Mouse (Mus musculus) T-cell, adult 2 months (primary cell): ENCODE data around the gene Armh3.

Experiments
- DNase-seq: peaks from one replicate; pipeline ENCODE4 v3.0.0; 2022; ENCODE audit warnings: low spot score

The Armh3 gene

DNA sequence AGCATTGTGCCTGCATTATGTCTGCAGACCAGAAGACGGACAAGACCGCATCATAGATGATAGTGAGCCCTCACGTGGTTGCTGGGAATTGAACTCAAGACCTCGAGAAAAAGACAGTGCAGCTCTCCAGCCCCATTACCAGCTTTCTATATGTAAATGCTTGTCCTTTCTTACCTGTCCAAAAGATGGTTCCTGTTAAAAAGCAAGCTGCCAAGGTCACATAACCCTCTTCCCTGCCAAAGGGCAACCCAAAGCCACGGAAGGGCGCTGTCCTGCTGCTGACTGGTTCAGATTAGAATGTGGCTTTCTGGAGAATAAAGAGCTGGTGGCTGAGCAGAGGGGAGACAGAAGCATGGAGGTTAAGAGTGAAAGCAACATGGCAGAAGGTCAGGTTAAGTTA is 90.9 kb downstream of the Armh3 start:
- DNase-seq: no peak

DNA sequence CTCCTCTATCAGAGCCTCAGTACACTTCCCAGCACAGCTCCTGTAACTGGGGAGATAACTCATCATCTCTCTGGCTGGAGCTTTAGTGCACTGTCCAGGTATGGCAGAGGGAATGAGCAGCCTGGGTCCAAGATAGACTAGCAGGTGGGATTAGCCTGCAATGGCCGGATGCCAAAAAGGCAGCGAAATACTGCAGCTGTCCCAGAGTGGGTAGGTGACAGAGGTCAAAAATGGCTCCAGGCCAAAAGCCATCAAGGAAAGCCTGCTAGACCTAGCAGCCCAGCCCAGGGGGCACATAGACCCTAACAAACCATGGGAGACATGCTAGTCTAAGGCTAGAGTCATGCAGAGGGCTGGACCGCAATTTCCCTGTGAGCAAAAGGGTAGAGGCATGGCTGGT is 94.4 kb downstream of the Armh3 start:
- DNase-seq: no peak

DNA sequence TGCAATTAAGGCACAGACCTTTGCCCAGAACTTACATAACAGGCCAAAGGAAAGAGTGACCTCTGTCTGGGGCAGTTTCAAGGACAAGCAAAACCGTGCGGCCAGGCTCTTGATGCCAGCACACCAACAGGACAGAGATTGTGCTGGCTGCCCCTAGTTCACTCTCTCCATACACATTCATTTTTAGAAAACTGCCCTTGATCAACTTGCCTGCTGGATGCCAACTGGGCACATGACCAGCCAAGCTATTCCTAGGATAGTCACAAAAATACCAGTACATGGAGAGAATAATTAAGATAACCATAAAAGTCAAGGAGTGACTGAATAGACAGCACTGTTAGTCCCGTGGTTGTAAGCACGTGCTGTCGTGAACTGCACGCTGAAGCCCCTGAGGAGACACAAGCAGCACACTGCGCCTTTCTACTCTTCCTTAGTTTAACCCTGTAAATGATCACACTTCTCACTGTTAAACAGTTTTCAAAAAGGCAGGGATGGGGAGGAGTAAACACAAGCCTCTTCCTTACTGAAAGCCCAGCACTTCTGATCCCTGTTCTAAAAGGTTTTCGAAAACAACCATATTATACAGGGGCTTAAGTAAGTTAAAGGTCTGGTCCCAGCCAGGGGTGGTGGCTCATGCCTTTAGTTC is 95.8 kb downstream of the Armh3 start:
- DNase-seq: no peak

DNA sequence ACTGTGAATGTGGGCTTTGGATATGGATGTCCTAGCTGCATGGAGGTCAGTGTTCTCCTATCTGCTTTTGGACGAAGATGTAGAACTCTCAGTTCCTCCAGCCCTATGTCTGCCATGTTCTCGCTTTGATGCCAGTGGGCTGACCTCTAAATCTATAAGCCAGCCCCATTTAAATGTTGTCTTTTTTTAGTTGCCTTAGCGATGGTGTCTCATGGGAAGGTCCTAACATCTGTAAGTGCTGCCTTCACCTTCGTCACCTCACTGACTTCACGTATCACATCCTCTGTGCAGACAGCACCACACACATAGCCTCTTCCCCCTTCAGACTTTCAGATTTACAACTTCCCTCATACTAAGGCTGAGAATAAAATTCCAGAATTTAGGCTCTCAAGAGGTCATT is 97.5 kb downstream of the Armh3 start:
- no peak for DNase-seq

DNA sequence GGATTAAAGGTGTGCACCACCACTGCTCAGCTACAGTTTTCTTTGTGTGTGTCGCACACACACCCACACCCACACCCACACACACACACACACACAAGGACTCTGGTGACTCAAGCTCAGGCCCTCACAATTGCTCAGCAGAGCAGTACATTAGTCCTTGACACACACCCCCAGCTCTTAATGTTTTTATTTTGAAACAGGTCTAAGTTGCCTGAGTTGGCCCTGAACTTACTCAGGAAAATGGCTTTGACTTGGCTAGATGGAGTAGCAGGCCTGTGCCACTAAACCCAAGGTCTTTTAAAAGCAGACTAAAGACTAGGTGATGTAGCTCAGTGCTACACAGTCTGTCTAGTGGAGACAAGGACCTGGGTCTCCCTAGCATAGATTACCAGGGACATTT is 102.6 kb downstream of the Armh3 start:
- no peak for DNase-seq

DNA sequence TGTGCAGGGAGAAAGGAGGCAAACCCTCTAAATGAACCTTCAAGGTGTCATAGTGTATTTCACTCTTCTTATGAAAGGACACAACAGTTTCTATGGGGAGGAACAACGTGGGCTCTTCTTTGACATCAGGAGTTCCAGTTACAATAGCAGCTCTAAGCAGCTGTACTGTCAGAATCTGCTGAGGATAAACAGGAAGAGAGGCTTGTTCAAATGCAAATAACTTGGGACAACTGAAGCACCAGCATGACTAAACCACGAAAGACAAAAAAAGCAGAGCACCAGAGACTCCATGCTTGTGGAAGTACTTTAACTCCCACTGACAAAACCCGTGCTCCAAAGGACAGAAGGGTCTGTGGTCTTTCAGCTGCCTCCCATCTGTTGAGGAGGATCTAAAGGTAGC is 116.2 kb downstream of the Armh3 start:
- DNase-seq: no peak

DNA sequence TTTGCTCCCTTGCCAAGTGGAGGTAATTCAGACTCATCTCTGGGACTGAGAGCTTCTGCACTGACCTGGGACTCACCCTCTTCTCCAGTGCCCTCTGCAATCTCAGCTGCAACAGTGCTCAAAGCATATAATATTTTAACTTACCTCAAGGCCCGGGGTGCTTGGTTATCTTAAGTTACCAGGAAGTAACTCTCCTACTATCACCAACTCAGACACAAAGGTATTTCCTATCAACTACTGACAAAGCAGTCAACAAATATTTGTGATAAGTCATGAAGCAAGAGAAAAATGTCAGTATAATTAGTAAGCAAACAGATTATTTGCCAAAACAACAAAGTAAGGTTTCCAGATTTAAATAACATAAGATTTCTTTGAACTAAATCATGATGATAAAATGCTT is 125.0 kb downstream of the Armh3 start:
- DNase-seq: no peak

DNA sequence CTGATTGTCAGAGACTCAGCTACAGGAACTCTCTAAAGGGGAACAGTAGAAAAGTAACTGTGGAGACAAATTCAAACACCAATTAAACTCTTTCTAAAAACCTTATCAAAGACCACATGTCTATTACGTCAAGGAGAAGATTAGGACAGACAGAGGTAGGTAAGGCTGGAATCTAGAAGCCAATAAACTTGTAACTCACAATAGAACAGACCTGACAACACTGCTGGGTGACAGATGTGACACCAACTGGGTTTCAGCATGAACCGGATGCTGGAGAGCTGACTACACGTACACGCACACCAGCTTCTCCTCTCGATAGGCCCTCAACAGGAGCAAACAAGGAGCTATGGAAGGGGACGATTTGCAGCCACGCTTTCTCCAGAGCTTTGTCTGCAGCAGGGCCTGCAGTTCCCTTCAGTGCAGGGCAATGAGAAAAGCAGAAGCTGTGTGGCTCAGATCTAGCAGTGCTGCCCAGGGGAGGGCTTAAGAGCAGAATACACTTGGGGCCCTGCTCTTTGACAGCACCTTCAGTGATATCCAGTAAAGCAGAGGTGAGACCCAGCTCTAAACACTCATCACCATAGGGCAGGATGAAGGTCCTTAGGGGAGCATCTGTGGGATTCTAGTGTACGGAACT is 142.9 kb downstream of the Armh3 start:
- no peak for DNase-seq

DNA sequence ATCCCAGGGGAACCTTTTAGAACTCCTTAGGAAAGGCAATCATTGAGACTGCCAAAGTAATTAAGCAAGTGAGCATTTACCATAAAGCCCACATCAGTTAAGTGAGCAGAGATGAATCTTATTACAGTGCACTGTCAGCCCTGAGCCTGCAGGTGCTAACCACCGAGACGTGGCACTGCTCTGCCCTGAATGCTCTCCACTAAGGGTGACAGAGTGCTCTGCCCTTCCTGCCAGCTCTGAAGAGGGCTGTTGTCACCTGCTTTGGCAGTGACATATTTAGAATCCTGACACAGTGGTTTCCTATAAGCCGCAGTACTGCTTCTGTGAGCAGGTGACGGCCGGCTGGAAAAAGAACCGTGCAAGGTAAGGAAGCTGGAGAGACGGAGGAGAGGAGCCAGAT is 143.8 kb downstream of the Armh3 start:
- DNase-seq: peak; percentile 28

DNA sequence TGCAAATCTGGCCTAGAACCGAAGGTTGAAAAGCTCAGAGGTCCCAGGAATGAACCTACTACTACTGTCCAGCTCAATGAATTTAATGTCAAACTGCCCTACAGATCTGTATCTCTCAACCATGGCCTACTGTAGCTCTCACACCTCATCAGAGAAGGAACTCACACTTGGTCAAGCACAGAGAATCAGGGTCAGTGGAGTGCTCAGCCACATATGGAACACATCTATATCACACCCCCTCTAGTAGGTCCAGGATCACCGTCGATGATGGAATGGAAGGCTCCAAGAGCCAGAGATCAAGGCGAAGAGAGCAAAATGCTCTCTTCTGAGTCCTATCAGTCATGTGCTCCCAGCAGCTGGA is 150.6 kb downstream of the Armh3 start:
- no peak for DNase-seq

DNA sequence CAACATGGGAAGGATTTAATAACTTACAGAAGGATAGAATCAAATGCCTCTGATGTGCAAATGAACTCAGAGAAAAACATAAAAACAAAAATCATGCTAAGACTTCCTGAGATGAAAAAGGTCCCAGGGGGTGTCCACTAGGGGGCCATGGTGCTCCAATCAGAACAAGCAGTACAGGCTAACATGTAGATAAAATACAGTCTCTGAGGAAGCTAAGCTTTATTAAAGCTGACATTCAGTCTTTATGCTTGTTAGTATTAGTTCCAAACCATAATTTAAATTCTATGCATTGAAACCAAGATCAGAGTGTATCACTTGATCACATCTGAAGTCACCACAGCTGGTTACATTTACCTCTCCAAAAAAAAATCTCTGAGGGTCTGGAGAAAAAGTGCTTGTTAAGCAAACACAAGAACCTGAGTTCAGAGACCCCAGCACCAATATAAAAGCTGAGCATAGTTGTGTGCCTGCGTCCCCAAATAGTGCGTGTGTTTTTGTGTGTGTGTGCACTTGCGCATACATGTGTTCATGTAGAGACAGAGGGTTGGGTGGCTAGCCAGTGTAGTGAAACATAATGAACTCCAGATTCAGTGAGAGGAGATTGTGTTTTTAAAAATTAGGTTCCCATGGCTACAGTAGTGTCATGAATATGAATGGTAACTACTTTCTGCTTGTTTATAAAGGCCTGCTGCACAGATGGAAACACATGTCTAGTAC is 151.1 kb downstream of the Armh3 start:
- peak; percentile 41 for DNase-seq

DNA sequence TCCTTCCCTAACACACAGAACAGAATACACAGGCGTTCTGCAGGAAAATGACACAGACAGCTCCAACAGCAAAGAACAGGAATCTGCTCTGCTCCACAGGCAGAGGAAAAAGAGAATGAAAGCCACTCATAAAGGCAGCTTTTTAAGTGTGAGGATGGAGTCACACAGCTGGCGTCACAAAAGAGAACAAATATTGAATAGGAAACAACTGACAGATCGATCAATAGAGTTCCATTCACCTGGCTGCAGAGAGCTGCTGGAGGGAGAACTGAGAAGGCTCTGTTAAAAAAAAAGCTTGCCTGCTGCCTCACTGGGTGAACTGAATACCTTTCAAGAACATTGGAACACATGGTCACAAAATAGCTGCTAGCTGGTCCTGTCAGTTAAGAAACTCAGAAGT is 154.1 kb downstream of the Armh3 start:
- DNase-seq: no peak

DNA sequence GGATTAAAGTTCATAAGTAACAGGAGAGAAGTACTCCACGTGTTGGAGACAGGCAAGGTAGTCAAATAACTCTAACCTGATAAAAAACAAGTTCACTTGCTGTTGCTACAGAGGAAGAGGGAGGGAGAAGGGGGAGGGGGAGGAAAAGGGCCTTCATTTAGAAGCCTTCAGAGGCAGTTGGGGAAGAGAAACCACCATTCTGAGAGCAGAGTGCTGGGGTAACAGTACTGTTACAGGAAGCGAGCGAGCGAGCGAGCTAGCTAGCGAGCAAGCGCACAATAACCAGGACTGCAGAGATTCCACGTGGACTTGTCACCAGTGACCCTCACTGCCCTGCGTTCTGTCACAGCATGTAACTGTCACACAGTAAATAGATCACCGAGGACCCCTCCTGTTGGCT is 154.9 kb downstream of the Armh3 start:
- DNase-seq: peak; percentile 57

DNA sequence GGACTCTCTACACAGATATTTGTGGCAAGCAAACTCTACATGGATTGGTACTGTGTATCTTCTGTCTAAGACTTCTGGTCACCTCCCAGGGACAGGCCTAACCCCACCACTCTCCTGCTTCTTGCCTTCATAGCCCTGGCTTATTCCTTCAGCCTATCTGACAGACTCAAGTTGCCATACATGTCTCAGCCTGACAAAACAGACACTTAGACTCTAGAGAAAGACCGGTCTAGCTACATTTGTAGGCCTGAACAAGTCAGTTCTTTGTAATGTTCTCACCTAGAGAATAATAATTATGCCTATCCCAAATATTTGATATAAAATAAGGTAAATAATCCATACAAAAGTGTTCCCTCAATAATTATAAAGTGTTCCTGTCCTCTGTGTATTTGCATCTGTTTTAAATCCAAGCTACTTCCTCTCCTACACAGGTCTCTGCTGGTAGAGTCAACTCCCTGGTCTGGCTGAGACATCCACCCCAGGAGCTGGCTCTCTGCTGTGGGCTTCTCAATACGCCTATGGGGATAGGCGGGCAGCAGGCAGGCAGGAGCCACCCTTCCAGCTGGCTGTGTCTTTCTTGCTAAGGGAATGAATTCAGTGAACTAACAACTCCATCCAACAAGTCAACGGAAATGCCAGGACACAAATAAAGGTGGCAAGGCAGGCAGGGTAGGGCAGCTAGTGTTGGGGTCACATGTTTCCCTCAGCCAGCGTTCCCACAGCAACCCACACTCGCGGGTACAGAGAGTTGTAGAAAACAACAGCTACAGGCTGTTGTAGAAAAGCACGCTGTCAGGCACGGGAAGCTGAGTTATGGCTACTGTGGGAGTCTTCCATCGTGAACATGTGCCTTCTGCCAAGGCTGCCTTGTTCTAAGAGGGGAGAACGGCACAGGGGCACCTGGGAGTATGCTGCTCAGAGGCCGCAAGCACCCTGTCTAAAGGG is 161.0 kb downstream of the Armh3 start:
- DNase-seq: peak; percentile 48

DNA sequence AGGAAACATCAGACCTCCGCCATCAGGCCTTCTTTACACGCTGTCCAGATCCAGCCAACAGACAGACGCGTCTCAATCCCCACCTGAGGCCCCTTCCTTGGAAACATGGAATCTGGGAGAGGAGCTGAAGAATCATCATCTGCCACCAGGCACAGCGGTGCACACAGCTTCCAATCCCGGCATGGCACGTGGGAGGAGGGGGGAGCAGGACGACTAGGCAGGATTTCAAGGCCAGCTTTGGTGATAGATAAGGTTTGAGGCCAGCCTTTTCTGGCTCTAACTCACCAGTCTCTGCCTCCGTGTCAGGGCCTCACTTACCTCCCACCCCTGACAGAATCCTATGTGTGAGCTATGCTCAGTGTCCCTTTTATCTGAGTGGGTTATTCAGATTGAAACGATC is 162.8 kb downstream of the Armh3 start:
- no peak for DNase-seq

DNA sequence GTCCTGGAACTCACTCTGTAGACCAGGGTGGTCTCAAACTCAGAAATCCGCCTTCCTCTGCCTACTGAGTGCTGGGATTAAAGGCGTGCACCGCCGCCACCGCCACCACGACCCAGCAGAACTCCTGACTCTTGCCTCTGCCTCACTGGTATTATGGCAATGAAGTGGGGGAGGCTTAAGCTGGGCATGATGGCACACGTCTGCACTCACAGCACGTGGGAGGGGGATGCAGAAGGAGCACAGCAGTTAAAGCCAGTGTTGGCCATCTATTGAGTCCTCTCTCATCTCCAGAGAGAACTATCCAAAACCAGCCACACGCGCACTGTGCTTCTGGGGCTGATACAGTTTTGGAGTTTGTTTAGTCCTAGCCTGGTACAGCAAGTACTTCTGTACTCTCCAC is 164.6 kb downstream of the Armh3 start:
- DNase-seq: no peak

DNA sequence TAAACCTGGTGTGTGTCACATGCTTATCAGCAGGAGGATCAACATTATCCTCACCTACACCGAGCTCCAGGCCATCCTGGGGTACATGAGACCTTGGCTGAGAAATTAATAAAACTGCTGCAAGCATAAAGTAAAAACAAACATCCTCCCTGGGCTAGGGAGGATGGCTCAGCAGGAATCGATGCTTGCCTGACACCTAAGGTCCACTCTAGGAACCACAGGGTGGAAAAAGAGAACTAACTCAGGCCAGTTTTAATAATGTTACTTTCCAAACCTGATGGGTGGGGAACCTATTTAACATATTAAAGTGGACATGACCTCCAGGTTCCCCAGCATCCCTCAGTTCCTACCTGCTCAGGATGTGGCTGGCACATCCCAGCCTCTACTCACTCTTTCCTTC is 167.6 kb downstream of the Armh3 start:
- no peak for DNase-seq

DNA sequence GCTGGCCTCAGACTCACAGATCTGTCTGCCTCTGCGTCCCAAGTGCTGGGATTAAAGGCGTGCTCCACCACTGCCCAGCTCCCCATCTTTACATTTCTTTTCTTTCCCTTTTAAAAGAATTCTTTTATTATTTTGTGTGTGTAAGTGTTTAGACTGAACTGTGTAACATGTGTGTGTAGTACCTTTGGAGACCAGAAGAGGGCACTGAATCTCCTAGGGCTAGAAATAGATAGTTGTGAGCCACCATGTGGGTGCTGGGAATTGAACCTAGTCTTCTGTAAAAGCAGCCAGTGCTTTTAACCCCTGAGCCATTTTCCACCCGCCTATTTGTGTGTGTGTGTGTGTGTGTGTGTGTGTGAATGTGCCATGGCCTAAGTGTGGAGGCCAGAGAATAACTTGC is 170.6 kb downstream of the Armh3 start:
- no peak for DNase-seq

DNA sequence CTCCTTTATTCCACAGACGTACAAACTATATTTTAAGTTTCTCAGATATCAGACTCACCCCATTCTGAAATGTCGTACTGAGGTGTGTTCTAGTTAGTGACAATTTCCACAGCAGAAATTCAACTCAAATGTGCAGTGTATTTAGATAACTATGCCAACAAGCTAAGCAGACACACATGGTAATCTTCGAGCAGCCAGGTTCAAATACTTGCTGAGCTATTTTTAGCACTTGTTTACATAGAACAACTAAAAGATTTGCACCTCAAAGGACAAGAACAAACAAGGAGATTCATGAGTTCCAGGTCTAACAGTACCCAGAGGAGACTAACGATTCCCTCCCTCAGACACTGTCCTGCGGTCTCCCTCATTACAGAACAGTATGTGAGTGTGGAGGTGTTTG is 171.2 kb downstream of the Armh3 start:
- DNase-seq: no peak

DNA sequence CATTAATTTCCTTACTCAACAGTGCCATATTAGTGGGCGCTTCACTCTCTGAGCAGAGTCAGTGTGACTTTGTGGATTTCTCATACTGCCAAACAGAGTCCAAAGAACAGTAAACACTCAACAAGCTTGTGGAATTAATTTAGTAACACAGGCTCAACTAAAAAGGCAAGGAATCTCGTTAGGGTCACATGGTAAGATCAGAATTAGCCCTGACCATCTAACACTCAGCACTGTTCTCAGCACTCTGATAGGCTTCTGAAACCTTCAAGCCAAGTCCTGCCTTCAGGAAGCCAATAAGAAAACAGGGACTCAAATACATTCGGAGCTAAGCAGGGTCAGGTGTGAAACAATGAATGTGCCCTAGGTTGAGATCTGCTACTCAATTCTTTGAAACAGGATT is 172.1 kb downstream of the Armh3 start:
- no peak for DNase-seq

DNA sequence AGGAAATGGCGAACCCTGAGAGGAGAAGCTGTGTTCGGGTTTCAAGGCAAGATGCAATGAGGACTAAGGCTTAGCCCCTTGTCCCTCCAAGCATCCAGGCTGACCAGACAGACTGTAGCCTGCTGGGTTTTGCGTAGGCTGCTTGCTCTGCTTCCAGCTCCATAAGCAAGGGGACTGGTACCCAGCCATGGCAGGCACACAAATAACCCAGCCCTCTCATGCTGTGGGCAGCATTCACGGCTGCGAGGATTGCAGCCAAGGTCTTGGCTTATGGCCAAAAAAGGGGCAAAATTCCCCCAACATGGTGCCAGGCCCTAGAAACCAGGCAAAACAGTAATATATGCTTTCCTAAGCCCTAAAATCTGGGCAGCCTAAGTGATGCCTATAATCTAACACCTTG is 176.5 kb downstream of the Armh3 start:
- DNase-seq: no peak

DNA sequence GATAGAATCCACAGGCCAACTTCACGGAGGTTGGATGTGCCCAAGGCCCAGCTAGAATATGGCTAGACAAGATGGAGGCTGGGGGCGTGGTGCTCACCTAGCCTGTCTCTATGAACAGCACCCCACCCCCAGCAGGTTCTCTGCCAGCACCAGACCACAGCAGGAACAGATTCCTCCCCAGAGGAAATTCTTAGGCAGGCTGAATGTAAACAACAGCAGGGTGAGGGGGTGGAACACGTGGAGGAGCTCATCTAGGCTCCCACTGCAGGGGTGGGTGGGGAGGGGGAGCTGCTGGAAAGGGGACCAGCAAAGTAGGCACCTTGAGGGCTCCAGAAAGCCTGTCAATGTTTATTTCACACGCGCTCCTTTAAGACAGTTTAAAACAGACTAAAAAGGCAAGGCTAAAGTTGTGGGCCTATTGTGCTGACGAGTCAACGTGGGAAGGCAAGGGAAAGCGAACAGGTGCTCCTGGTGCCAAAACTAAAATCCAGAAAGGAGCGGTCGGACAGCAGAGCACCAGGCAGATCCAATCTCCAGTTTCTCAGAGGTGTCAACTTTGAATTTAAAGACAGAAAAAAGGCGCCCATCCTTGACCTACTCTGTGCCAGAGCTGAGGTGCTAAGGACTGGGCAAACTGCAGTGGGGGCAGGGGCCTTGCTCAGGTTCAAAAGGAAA is 180.3 kb downstream of the Armh3 start:
- no peak for DNase-seq
